Mouse (Mus musculus) lung, adult 18-20 months (tissue): ENCODE data around the gene Qrich2.

Experiments
- DNase-seq, 2 experiments: peaks; one replicate each; pipeline ENCODE4 v3.0.0; 2022; ENCODE audit warnings: mixed read lengths in 2 of 2

Qrich2 gene

GRCm38 (mm10) chr11:116443311-116443710 lies 22.7 kb downstream of the Qrich2 start:
- no peak for DNase-seq

- DNase-seq: no peak
Measured at GRCm38 (mm10) chr11:116442867-116443177, 23.2 kb downstream of the Qrich2 start.

- no peak for DNase-seq
Measured at GRCm38 (mm10) chr11:116442129-116442866, 23.7 kb downstream of the Qrich2 start.

- no peak for DNase-seq
Measured at GRCm38 (mm10) chr11:116440408-116441068, 25.5 kb downstream of the Qrich2 start.

- DNase-seq: no peak
Measured at GRCm38 (mm10) chr11:116439269-116440240, 26.5 kb downstream of the Qrich2 start.

GRCm38 (mm10) chr11:116437541-116437940 lies 28.5 kb downstream of the Qrich2 start:
- DNase-seq: no peak

GRCm38 (mm10) chr11:116436725-116437331 lies 29.2 kb downstream of the Qrich2 start:
- DNase-seq: peak; percentile 77 to 78

- DNase-seq: no peak
Measured at GRCm38 (mm10) chr11:116435992-116436724, 29.9 kb downstream of the Qrich2 start.

GRCm38 (mm10) chr11:116434967-116435752 lies 30.9 kb downstream of the Qrich2 start:
- DNase-seq: no peak

- DNase-seq: peak; percentile 79 to 84
Measured at GRCm38 (mm10) chr11:116434287-116434966, 31.6 kb downstream of the Qrich2 start.

- peak; percentile 100 for DNase-seq
Measured at GRCm38 (mm10) chr11:116433356-116434286, 32.4 kb downstream of the Qrich2 start, which contains the start of gene Ubald2. TSS of gene Ubald2 (plus strand) at chr11:116434094.

GRCm38 (mm10) chr11:116432593-116433355 lies 33.3 kb downstream of the Qrich2 start:
- DNase-seq: no peak

GRCm38 (mm10) chr11:116432127-116432526 lies 33.9 kb downstream of the Qrich2 start:
- DNase-seq: no peak

- peak in 1 of 2 experiments; percentile 45 for DNase-seq
Measured at GRCm38 (mm10) chr11:116431428-116432077, 34.5 kb downstream of the Qrich2 start.

- DNase-seq: no peak
Measured at GRCm38 (mm10) chr11:116430723-116431427, 35.2 kb downstream of the Qrich2 start.

GRCm38 (mm10) chr11:116429862-116430613 lies 36.0 kb downstream of the Qrich2 start:
- DNase-seq: no peak
